Mouse (Mus musculus) G1E (cell line): Measurements from ENCODE around the gene Hnrnpll.

Experiments
- CTCF ChIP-seq: IDR thresholded peaks from 2 replicates; pipeline ENCODE4 v1.5.1; 2012; ENCODE audit warnings: low read depth, low read length, inconsistent platforms, mixed read lengths
- GATA1 ChIP-seq: IDR thresholded peaks from 2 replicates; pipeline ENCODE4 v1.6.1; 2012; ENCODE audit warnings: borderline replicate concordance, low read length, inconsistent platforms, mixed read lengths
- GATA2 ChIP-seq: IDR thresholded peaks from 2 replicates; pipeline ENCODE4 v1.6.1; 2012; ENCODE audit warnings: low read depth, low read length, inconsistent platforms, borderline replicate concordance
- POLR2AphosphoS5 ChIP-seq: IDR thresholded peaks from 2 replicates; pipeline ENCODE4 v1.6.1; 2012; ENCODE audit warnings: low read depth, low read length, inconsistent platforms; ENCODE audit not compliant: insufficient replicate concordance
- TAL1 ChIP-seq: conservative IDR thresholded peaks from 2 replicates; pipeline ENCODE4 v1.6.1; 2012; ENCODE audit warnings: low read depth, low read length, inconsistent platforms, mixed read lengths

DNA sequence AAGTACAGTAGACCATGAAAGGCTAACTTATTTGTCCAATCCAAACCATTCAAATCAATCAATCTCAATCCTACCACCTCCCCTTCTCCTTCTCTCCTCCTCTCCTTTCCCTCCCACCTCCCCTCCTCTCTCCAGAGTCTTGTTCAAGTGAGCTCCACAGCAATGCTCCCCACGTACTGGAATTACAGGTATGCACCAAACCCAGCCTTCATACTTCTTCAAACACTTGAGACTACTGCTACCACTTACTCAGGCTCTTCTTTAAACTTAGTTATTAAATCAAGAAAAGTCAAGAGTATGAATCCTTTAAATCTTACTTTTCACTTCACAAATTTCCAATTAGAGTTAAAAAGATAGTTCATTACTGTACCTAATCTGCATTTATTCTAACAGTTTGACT, 3.6 kb downstream of the Hnrnpll start:
- TF ChIP-seq CTCF = no peak
- no peak for TF ChIP-seq GATA2
- no peak for TF ChIP-seq TAL1
- TF ChIP-seq POLR2AphosphoS5 = no peak
- no peak for TF ChIP-seq GATA1
